Mouse (Mus musculus) intestine, postnatal 0 days (tissue): ENCODE results near the gene Pld1. TPM values are rescaled to one million over a fixed set of nuclear protein-coding genes. Genes with fewer than 3 reads are reported as not detected.

Experiments used
- ATAC-seq: fragments of 200-750 bp; cut with Nextera tagmentation; 2 replicates; pipeline ENCODE4 v1.8.0; 2017; ENCODE audit warnings: mild to moderate bottlenecking, moderate TSS enrichment, moderate library complexity
- H3K27ac ChIP-seq: fragments of 300-500 bp; sonication (generic); 2 replicates; pipeline ENCODE4 v1.5.1; 2014; ENCODE audit warnings: mild to moderate bottlenecking, low read depth, low read length, moderate library complexity
- H3K27me3 ChIP-seq: fragments of 300-500 bp; sonication (generic); replicated peaks from 2 replicates; pipeline ENCODE4 v1.6.1; 2014; ENCODE audit warnings: low read length, mixed read lengths; ENCODE audit not compliant: control insufficient read depth, insufficient read depth
- H3K36me3 ChIP-seq: fragments of 300-500 bp; sonication (generic); 2 replicates; pipeline ENCODE4 v1.6.1; 2014; ENCODE audit warnings: mild to moderate bottlenecking, moderate library complexity; ENCODE audit not compliant: control insufficient read depth, insufficient read depth
- H3K4me1 ChIP-seq: fragments of 300-500 bp; sonication (generic); replicated peaks from 2 replicates; pipeline ENCODE4 v1.6.1; 2014; ENCODE audit warnings: antibody characterized with exemption, low read length, mixed read lengths; ENCODE audit not compliant: control insufficient read depth, insufficient read depth
- H3K4me2 ChIP-seq: fragments of 300-500 bp; sonication (generic); replicated peaks from 2 replicates; pipeline ENCODE4 v1.6.1; 2014; ENCODE audit warnings: low read depth, mild to moderate bottlenecking, moderate library complexity
- H3K4me3 ChIP-seq: fragments of 300-500 bp; sonication (generic); 2 replicates; pipeline ENCODE4 v1.5.1; 2014; ENCODE audit warnings: low read depth, low read length
- H3K9ac ChIP-seq: fragments of 300-500 bp; sonication (generic); 2 replicates; pipeline ENCODE4 v1.6.1; 2014; ENCODE audit warnings: mild to moderate bottlenecking, low read depth, low read length
- H3K9me3 ChIP-seq: fragments of 300-500 bp; sonication (generic); 2 replicates; pipeline ENCODE4 v1.6.1; 2016; ENCODE audit warnings: mixed run types; ENCODE audit not compliant: control insufficient read depth
- CTCF ChIP-seq: sonication (generic); IDR thresholded peaks from 2 replicates; pipeline ENCODE4 v1.5.1; 2016; ENCODE audit warnings: low read depth, mild to moderate bottlenecking, control low read depth, antibody characterized with exemption, moderate library complexity
- WGBS: fragments of 180-500 bp; shearing (Covaris S2); extraction: QIAGEN DNeasy Blood & Tissue Kit; methylation state at CpG from one replicate; pipeline ENCODE4 v1.1.7; 2014; 5-methylcytosine and 5-hydroxymethylcytosine counted together
- polyA plus RNA-seq: library from polyadenylated mRNA; unstranded; fragments of >200 nt; fragmentation: Nextera tagmentation; extraction: Ambion mirVana; gene quantifications from 2 replicates; pipeline ENCODE4 v1.2.1, GENCODE M21; 2015

The Pld1 gene
- polyA plus RNA-seq, 1 experiment from 2014 or later: 18.1 TPM

DNA sequence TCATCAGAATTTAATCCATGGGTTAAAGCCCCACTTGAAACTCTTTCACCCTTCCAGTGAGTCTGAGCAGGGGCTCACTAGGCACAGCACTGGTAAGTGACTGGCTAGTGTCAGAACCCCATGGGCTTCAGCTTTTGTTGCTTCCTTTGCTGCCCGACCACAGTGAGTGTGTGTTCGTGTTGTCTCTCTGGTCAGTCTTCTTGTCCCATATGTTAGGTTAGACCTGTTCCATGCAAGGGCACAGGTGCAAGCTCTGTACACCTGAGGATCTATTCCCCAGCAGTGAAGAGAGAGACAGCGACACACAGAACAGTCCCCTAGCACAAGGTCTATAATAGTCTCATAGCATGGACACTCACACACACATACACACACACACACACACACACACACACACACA, 140.7 kb downstream of the Pld1 start:
- H3K9me3 ChIP-seq: no peaks in the 10 kb centered on the region
- no peak for TF ChIP-seq CTCF
- H3K4me2 ChIP-seq: no peak overlapping the region
- no peak overlapping the region for H3K9ac ChIP-seq
- H3K4me1 ChIP-seq: no peaks in the 10 kb centered on the region
- H3K27ac ChIP-seq: no peak overlapping the region
- H3K27me3 ChIP-seq: no peaks in the 10 kb centered on the region
- ATAC-seq: no peak
- peaks cover 55% of the 10 kb centered on the region for H3K36me3 ChIP-seq
- WGBS: 85% methylated on average over 3 of the region's 3 CpGs
- H3K4me3 ChIP-seq: no peak overlapping the region

DNA sequence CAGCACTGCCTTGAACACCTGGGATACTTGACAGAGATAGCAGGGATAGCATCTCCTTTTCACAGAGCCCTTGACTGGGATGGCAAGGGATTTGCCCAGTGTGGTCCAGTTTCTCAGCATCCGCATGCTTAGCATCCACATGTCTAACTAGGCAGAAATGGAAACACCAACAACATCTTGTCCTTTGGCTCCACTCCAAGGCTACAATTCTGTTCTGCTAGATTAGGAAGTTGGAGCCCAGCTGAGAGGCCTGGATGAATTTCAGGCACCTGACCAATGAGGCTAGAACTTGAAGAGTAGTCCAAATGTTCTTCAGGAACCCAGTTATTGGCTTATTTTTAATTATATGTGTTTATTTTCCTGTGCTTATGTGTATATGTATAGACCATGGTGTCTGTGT, 141.6 kb downstream of the Pld1 start:
- no peak for TF ChIP-seq CTCF
- Histone ChIP-seq H3K27ac (no peak overlapping the region), H3K9me3 (no peaks in the 10 kb centered on the region), H3K4me3 (no peak overlapping the region), H3K36me3 (peaks cover 47% of the 10 kb centered on the region), H3K27me3 (no peaks in the 10 kb centered on the region), H3K4me1 (no peaks in the 10 kb centered on the region), H3K9ac (no peak overlapping the region), H3K4me2 (no peak overlapping the region)
- no peak for ATAC-seq
- WGBS: 91% methylated on average over 1 of the region's 1 CpGs

DNA sequence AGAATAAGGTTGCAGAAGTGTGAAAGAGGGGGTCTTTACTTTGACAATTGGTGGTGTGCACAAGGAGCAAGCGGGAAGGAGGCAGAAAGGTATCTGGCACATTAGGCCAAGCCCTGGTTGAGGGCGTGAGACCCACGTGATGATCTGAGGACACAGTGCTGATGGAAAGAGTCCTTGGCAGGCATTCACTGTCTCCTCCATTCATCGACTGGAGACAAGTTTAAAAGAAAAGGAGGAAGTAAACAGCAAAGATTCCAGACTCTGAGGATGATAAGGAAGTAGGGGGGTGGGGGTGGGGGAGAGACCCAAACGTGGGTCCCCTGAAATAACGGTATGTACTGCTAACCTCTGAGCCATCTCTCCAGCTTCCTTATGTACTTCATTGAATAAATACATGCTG, 142.5 kb downstream of the Pld1 start:
- Histone ChIP-seq H3K9ac (no peak overlapping the region), H3K27me3 (no peaks in the 10 kb centered on the region), H3K4me3 (no peak overlapping the region), H3K4me2 (no peak overlapping the region), H3K9me3 (no peaks in the 10 kb centered on the region), H3K27ac (no peak overlapping the region), H3K36me3 (peaks cover 43% of the 10 kb centered on the region), H3K4me1 (no peaks in the 10 kb centered on the region)
- 47% methylated on average over 6 of the region's 6 CpGs for WGBS
- no peak for ATAC-seq
- no peak for TF ChIP-seq CTCF

DNA sequence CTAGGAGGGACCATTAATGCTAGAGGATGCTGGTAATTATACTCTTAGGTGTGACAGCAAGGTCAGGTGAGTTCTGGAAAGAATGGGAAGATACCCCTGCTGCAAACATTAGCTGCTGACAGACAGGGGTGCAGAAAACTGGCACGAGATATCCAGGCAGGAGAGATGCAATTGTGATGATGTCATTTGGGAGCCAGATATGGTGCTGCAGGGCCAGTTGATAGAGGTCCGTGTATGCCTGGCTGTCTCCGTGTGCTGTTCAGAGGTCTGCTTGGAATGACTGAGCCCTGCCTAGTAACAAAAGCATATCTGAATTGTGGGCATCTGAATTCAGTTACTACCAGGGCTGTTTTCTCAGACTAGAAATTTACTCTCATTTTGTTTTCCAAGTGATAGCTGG, 144.7 kb downstream of the Pld1 start:
- TF ChIP-seq CTCF: no peak
- H3K9me3 ChIP-seq: no peaks in the 10 kb centered on the region
- WGBS: 66% methylated on average over 3 of the region's 3 CpGs
- H3K36me3 ChIP-seq: peaks cover 34% of the 10 kb centered on the region
- no peak for ATAC-seq
- no peaks in the 10 kb centered on the region for H3K27me3 ChIP-seq
- no peaks in the 10 kb centered on the region for H3K4me1 ChIP-seq
- H3K9ac ChIP-seq: no peak overlapping the region
- no peak overlapping the region for H3K4me3 ChIP-seq
- H3K4me2 ChIP-seq: no peak overlapping the region
- H3K27ac ChIP-seq: no peak overlapping the region

DNA sequence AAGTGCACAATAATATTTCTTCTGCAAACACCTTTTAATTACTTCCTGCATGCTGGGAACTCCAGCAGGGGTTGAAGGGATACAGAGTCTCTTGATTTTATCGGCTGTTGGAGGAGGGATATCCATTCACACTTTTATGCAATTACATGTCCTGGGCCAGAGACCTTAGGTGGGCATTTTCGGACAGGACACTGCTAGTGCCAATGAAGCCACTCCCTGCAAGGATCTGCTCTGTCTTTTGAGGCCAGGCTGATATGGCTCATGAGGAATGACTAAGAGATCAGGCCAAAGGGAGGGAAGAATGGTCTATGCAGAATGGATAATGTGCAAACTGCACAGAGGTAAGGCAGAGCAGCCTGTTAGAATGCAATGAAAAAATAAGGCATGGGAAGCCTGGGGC, 145.8 kb downstream of the Pld1 start:
- no peak for TF ChIP-seq CTCF
- H3K4me2 ChIP-seq: no peak overlapping the region
- peaks cover 38% of the 10 kb centered on the region for H3K36me3 ChIP-seq
- H3K27ac ChIP-seq: no peak overlapping the region
- no peaks in the 10 kb centered on the region for H3K9me3 ChIP-seq
- no peak overlapping the region for H3K9ac ChIP-seq
- H3K4me3 ChIP-seq: no peak overlapping the region
- H3K4me1 ChIP-seq: no peaks in the 10 kb centered on the region
- ATAC-seq: no peak
- WGBS: 68% methylated on average over 2 of the region's 2 CpGs
- no peaks in the 10 kb centered on the region for H3K27me3 ChIP-seq

DNA sequence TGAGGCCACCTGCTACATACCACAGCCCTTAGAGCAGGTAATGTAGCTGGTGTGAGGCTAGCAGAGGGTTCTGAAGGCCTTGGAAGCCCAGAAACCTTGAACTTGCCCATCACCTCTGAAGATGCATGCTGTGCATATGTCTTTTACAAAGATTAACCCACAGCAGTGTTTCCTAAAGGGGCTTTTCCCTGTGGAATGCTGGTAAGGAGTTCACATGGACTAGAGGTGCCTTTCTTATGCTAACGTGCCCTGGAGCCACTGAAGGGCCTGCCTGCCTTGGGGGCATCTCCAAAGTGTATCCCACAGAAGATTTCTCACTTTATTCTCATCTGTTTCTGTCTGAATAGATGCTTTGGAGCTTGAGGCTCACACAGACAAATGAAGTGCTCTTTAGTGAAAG, 152.8 kb downstream of the Pld1 start:
- no peak for ATAC-seq
- Histone ChIP-seq H3K27me3 (no peaks in the 10 kb centered on the region), H3K4me1 (no peaks in the 10 kb centered on the region), H3K4me3 (no peak overlapping the region), H3K36me3 (peaks cover 56% of the 10 kb centered on the region), H3K9me3 (no peaks in the 10 kb centered on the region), H3K9ac (no peak overlapping the region), H3K27ac (no peak overlapping the region), H3K4me2 (no peak overlapping the region)
- 89% methylated on average over 1 of the region's 1 CpGs for WGBS
- no peak for TF ChIP-seq CTCF

DNA sequence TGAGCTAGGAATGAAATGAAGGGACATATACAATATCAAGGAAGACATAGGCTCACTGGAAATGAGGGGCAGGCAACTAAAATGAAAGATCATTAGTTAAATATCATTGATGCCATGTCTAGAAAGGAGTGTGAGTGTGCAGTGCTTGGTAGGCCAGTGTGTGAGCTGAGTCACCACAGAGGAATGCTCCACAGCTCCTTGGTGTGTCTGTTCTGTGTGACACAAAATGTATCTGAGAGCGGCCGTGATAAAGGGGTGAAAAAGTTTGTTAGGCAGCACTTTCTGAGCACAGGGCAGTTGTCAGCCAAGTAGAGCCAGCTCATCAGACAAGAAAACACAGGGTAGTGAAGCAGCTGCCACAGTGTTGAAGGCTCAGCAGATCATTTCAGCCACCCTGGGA, 153.2 kb downstream of the Pld1 start:
- H3K9ac ChIP-seq: no peak overlapping the region
- no peak overlapping the region for H3K4me2 ChIP-seq
- no peak for ATAC-seq
- no peaks in the 10 kb centered on the region for H3K27me3 ChIP-seq
- no peak overlapping the region for H3K27ac ChIP-seq
- H3K36me3 ChIP-seq: peaks cover 57% of the 10 kb centered on the region
- H3K4me1 ChIP-seq: no peaks in the 10 kb centered on the region
- H3K4me3 ChIP-seq: no peak overlapping the region
- no peaks in the 10 kb centered on the region for H3K9me3 ChIP-seq
- 71% methylated on average over 2 of the region's 2 CpGs for WGBS
- no peak for TF ChIP-seq CTCF
